Mouse (Mus musculus) G1E (cell line): Measurements from ENCODE around the gene Col4a2. TPM values are rescaled to one million over a fixed set of nuclear protein-coding genes. Genes with fewer than 3 reads are reported as not detected.

Source experiments
- ATAC-seq: 2 replicates; pipeline ENCODE4 v1.8.0; 2016; ENCODE audit warnings: mild to moderate bottlenecking; ENCODE audit not compliant: insufficient number of reproducible peaks, poor library complexity, low FRiP score, severe bottlenecking; ENCODE audit errors: extremely low read depth
- DNase-seq: peaks from one replicate; pipeline ENCODE4 v3.0.0; 2012; ENCODE audit warnings: low spot score
- H3K27me3 ChIP-seq: 2 replicates; pipeline ENCODE4 v1.6.1; 2012; ENCODE audit warnings: mild to moderate bottlenecking, low read length, inconsistent platforms; ENCODE audit not compliant: insufficient read depth
- H3K36me3 ChIP-seq: replicated peaks from 2 replicates; pipeline ENCODE3; 2012; ENCODE audit warnings: mild to moderate bottlenecking, inconsistent platforms
- H3K4me1 ChIP-seq: 2 replicates; pipeline ENCODE4 v1.6.1; 2012; ENCODE audit warnings: low read depth, low read length, inconsistent platforms, mixed read lengths; ENCODE audit not compliant: insufficient read depth
- H3K4me3 ChIP-seq: 2 replicates; pipeline ENCODE4 v1.5.1; 2012; ENCODE audit warnings: low read depth, mild to moderate bottlenecking, inconsistent platforms, low read length, moderate library complexity, mixed read lengths
- H3K9me3 ChIP-seq: replicated peaks from 2 replicates; pipeline ENCODE4 v1.6.1; 2012; ENCODE audit warnings: inconsistent platforms
- CTCF ChIP-seq: IDR thresholded peaks from 2 replicates; pipeline ENCODE4 v1.5.1; 2012; ENCODE audit warnings: low read depth, low read length, inconsistent platforms, mixed read lengths
- GATA1 ChIP-seq: IDR thresholded peaks from 2 replicates; pipeline ENCODE4 v1.6.1; 2012; ENCODE audit warnings: borderline replicate concordance, low read length, inconsistent platforms, mixed read lengths
- GATA2 ChIP-seq: IDR thresholded peaks from 2 replicates; pipeline ENCODE4 v1.6.1; 2012; ENCODE audit warnings: low read depth, low read length, inconsistent platforms, borderline replicate concordance
- POLR2AphosphoS5 ChIP-seq: IDR thresholded peaks from 2 replicates; pipeline ENCODE4 v1.6.1; 2012; ENCODE audit warnings: low read depth, low read length, inconsistent platforms; ENCODE audit not compliant: insufficient replicate concordance
- TAL1 ChIP-seq: conservative IDR thresholded peaks from 2 replicates; pipeline ENCODE4 v1.6.1; 2012; ENCODE audit warnings: low read depth, low read length, inconsistent platforms, mixed read lengths
- polyA plus RNA-seq: library from polyadenylated mRNA; stranded (reverse); fragments of >175 nt; gene quantifications from 2 replicates; pipeline ENCODE4 v1.2.3, GENCODE M21; 2012
- total RNA-seq, 2 experiments: library from RNA; stranded (forward) in 1 of 2; stranded (reverse) in 1 of 2; fragments of 200-1000 nt in 1 of 2; fragments of >200 nt in 1 of 2; fragmentation: Nextera tagmentation in 1 of 2; gene quantifications; 2 replicates each; pipeline ENCODE4 v1.2.3; 2014 to 2017

The Col4a2 gene
- total and polyA plus RNA-seq, 3 experiments, result 0.05 TPM; not detected in 2

DNA sequence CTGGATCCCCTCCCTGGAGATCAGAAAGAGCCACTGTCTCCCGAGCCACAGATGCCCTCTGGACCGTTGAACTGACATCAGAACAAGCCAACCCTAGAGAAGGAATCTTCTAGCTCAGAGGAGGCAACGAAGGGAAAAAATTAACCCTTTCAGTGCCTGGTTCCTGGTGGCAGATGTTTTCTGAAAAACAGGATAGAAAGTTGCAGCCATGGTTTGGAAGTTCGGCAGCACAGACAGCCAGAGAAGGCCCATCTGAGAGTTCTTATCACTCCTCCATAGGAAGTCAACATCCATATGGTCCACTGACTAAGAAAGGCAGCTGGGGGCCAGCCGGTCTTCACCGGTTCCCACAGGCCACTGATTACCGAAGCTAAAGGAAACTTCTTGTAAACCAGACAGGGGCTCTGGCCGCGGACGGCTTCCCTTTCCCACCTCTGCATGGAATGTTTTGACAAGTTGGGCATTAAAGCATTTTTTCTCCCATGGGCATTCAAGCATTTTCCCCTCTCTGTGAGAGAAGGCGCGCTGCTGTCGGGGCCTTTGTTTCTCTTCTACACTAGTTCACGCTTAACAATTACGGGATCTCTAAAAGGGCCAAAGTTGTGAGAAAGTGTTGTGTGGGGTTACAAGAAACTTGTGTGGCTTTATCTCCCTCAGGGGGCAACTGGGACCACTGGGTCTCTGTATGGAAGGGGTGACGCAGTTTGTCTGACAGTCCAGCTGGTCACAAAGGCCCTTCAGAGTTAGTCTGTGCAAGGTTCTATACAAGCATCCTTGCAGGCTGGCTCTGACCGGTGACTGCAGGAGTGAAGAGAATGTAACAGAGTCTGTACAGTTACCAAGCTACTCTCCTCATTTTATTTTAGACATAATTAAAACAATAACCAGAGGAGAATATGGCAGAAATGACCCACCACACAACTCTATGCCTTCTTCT lies 49.9 kb downstream of the Col4a2 start:
- ATAC-seq (no peak), DNase-seq (no peak)
- Histone ChIP-seq H3K9me3 (no peaks in the 10 kb centered on the region), H3K4me1 (no peaks in the 10 kb centered on the region), H3K36me3 (no peaks in the 10 kb centered on the region), H3K27me3 (peaks cover 3% of the 10 kb centered on the region; the same call in 1 of the 2 replicates), H3K4me3 (no peak overlapping the region)
- no peak for TF ChIP-seq POLR2AphosphoS5
- no peak for TF ChIP-seq TAL1
- no peak for TF ChIP-seq GATA1
- no peak for TF ChIP-seq GATA2
- TF ChIP-seq CTCF, result no peak

DNA sequence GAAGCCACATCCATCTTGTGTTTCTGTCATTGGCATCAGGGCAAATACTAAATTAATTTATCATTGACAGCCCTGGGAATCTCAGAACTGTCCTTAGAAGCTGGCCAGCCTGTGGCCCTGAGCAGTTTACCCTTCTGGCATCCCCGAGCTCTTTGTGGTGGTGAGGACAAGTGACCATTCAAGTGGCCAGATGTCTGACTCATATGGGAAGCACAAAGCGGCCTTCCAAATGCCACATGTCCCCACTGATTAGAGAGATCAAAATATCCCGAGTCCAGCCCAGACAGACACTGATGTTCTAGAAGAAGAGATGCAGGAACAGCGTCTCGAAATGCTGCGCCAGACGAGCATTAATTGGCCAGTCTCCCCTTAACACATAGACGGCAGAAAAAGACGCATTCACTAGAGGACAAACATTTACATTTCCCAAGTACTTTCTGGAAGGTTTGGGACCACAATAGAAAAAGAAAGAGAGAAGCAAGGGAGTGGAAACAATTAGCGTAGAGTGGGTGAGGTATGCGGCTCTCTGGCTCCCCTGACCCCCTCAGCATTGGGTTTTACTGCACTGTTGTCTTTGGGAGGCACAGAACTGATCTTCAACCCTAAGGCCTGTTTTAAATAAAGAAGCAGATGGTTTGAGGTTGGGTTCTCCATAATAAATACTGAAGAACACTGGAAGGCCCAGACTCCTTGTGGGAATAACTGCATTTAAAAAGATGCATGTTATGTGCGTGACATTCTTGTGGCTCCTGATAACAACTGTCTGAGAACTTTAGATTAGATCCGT lies 50.9 kb downstream of the Col4a2 start:
- Histone ChIP-seq H3K4me1 (no peaks in the 10 kb centered on the region), H3K27me3 (peaks cover 5% of the 10 kb centered on the region; the same call in 1 of the 2 replicates), H3K36me3 (no peaks in the 10 kb centered on the region), H3K4me3 (no peak overlapping the region), H3K9me3 (no peaks in the 10 kb centered on the region)
- no peak for DNase-seq
- no peak for TF ChIP-seq POLR2AphosphoS5
- no peak for TF ChIP-seq CTCF
- no peak for TF ChIP-seq GATA2
- TF ChIP-seq TAL1, result no peak
- no peak for TF ChIP-seq GATA1
- ATAC-seq, result no peak

DNA sequence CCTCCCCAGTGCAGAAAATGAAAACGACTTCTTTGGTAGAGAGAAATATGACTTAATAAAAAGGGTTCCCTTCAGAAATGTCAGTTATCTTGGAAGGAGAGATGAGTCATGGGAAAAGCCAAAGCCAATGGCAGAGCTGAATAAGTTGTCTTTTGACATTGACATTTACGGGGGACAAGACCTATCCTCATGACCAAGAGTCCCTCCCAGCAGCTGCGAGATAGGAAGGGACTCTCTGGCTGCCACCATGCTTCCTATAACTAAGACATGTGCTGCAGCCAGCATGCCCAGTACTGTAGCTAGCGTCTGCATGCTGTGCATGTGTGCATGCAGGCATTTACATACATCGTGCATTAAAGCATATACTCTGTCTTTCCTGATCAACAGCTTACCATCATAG lies 53.6 kb downstream of the Col4a2 start:
- Histone ChIP-seq H3K36me3 (no peaks in the 10 kb centered on the region), H3K4me1 (no peaks in the 10 kb centered on the region), H3K27me3 (peaks cover 14% of the 10 kb centered on the region; the same call in 1 of the 2 replicates), H3K4me3 (no peak overlapping the region), H3K9me3 (no peaks in the 10 kb centered on the region)
- ATAC-seq (no peak), DNase-seq (no peak)
- TF ChIP-seq TAL1 (no peak), GATA2 (no peak), GATA1 (no peak), POLR2AphosphoS5 (no peak), CTCF (no peak)

DNA sequence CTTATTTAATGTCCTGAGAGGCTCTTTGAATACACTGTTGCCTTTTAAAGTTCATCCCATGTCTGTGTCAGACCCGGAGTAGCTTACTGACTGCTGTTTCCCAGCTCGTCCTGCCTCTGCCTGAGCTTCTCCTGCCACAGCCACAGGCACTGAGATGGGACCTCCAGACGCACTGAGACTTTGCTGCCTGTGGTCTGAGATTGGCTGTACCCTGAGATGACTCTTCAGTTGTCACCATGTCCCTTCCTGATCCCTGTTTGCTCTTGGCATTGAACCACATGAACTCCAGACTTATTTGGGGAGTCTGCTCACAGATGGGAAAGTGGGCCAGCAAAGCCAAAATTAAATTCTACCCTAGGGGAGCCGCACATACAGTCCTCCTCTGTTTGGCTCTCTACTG lies 54.1 kb downstream of the Col4a2 start:
- TF ChIP-seq CTCF, result no peak
- TF ChIP-seq GATA2, result no peak
- no peak for TF ChIP-seq POLR2AphosphoS5
- TF ChIP-seq GATA1, result no peak
- TF ChIP-seq TAL1, result no peak
- no peaks in the 10 kb centered on the region for H3K9me3 ChIP-seq
- H3K36me3 ChIP-seq, result no peaks in the 10 kb centered on the region
- no peaks in the 10 kb centered on the region for H3K4me1 ChIP-seq
- no peak for DNase-seq
- ATAC-seq, result no peak
- no peak overlapping the region for H3K4me3 ChIP-seq
- peaks cover 11% of the 10 kb centered on the region; the same call in 1 of the 2 replicates for H3K27me3 ChIP-seq

DNA sequence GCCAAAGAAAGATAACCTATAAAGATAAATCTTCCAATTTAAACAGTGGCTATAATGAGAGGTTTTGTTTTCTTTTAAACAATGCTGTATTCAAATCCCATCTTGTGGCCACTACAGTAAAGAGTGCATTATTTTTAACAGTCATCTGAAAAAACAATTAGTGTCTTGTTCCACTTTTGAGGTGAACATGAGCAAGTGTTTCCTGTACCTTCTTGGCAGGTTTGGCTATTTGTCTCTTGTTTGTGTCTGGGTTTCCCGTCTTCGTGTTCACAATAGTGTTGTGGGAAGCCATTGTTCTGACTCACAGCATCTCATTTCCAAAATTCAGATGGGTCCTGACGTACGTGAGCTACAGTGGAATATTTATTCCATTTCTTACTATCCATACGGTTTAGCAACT lies 55.1 kb downstream of the Col4a2 start:
- no peak for DNase-seq
- H3K9me3 ChIP-seq, result no peaks in the 10 kb centered on the region
- no peaks in the 10 kb centered on the region for H3K36me3 ChIP-seq
- H3K27me3 ChIP-seq, result peaks cover 11% of the 10 kb centered on the region; the same call in 1 of the 2 replicates
- TF ChIP-seq CTCF (no peak), GATA2 (no peak), GATA1 (no peak), TAL1 (no peak), POLR2AphosphoS5 (no peak)
- ATAC-seq, result no peak
- no peak overlapping the region for H3K4me3 ChIP-seq
- H3K4me1 ChIP-seq, result no peaks in the 10 kb centered on the region
